Mouse (Mus musculus) liver, embryonic 16.5 days (tissue): ENCODE data around the gene Dtx3. TPM values are rescaled to one million over a fixed set of nuclear protein-coding genes. Genes with fewer than 3 reads are reported as not detected.

Experiments
- ATAC-seq: fragments of 200-750 bp; cut with Nextera tagmentation; 2 replicates; pipeline ENCODE4 v1.8.0; 2017; ENCODE audit warnings: low read depth, mild to moderate bottlenecking, moderate number of reproducible peaks, moderate library complexity
- H3K27ac ChIP-seq: fragments of 300-500 bp; sonication (generic); 2 replicates; pipeline ENCODE4 v1.5.1; 2014; ENCODE audit warnings: mild to moderate bottlenecking, low read length
- H3K27me3 ChIP-seq: fragments of 300-500 bp; sonication (generic); 2 replicates; pipeline ENCODE4 v1.6.1; 2014; ENCODE audit warnings: low read depth, low read length, mixed read lengths; ENCODE audit not compliant: control insufficient read depth, insufficient read depth
- H3K36me3 ChIP-seq: fragments of 300-500 bp; sonication (generic); 2 replicates; pipeline ENCODE4 v1.6.1; 2014; ENCODE audit warnings: mild to moderate bottlenecking; ENCODE audit not compliant: control insufficient read depth, insufficient read depth
- H3K4me1 ChIP-seq: fragments of 300-500 bp; sonication (generic); 2 replicates; pipeline ENCODE4 v1.6.1; 2014; ENCODE audit warnings: low read depth, low read length, mixed read lengths; ENCODE audit not compliant: control insufficient read depth
- H3K4me2 ChIP-seq: fragments of 300-500 bp; sonication (generic); 2 replicates; pipeline ENCODE4 v1.6.1; 2014; ENCODE audit warnings: low read depth, low read length, mixed read lengths
- H3K4me3 ChIP-seq: fragments of 300-500 bp; sonication (generic); 2 replicates; pipeline ENCODE4 v1.5.1; 2014; ENCODE audit warnings: low read depth, mild to moderate bottlenecking, low read length
- H3K9ac ChIP-seq: fragments of 300-500 bp; sonication (generic); 2 replicates; pipeline ENCODE4 v1.6.1; 2014; ENCODE audit warnings: low read depth, low read length
- H3K9me3 ChIP-seq: fragments of 300-500 bp; sonication (generic); replicated peaks from 2 replicates; pipeline ENCODE4 v1.6.1; 2016; ENCODE audit warnings: low read length; ENCODE audit not compliant: control insufficient read depth
- WGBS: fragments of 180-500 bp; shearing (Covaris S2); extraction: QIAGEN DNeasy Blood & Tissue Kit; methylation state at CpG from one replicate; pipeline ENCODE4 v1.1.7; 2014; ENCODE audit not compliant: insufficient replicate concordance; 5-methylcytosine and 5-hydroxymethylcytosine counted together
- polyA plus RNA-seq: library from polyadenylated mRNA; unstranded; fragments of >200 nt; fragmentation: Nextera tagmentation; extraction: Ambion mirVana; gene quantifications from 2 replicates; pipeline ENCODE4 v1.2.1, GENCODE M21; 2015

Dtx3 gene
- polyA plus RNA-seq, 1 experiment from 2014 or later = 14.8 TPM

DNA sequence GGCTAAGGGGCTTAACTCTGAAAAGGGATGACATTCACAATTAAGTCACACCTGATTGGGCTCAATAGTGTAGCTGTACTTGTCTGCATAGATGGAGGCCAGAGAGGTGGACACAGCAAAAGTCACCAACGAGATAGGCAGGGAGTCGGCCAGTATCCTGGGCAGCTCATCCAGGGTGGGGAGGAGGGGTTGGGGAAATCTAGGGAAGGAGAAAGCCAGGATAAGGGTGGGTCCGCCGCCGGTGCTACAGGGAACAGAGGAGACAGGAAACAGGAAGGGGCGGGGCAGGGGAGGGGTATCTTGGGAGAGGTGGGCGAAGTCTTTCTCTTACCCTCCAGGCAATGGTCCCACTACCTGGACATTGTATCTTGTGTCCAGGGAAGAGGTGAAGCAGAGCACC lies 18.8 kb downstream of the Dtx3 start:
- 6% methylated on average over 7 of the region's 7 CpGs for WGBS
- H3K27ac ChIP-seq = no peak overlapping the region
- peaks cover 21% of the 10 kb centered on the region for H3K4me1 ChIP-seq
- H3K4me2 ChIP-seq = peak overlapping the region; percentile 54; the same call in 1 of the 2 replicates
- ATAC-seq = no peak
- H3K4me3 ChIP-seq = 0 out of 2 replicates have a peak overlapping the region, but pooled peaks have one; percentile 18
- no peak overlapping the region for H3K9ac ChIP-seq
- peaks cover 2% of the 10 kb centered on the region; the same call in 1 of the 2 replicates for H3K36me3 ChIP-seq
- H3K27me3 ChIP-seq = peaks cover 57% of the 10 kb centered on the region
- no peaks in the 10 kb centered on the region for H3K9me3 ChIP-seq

DNA sequence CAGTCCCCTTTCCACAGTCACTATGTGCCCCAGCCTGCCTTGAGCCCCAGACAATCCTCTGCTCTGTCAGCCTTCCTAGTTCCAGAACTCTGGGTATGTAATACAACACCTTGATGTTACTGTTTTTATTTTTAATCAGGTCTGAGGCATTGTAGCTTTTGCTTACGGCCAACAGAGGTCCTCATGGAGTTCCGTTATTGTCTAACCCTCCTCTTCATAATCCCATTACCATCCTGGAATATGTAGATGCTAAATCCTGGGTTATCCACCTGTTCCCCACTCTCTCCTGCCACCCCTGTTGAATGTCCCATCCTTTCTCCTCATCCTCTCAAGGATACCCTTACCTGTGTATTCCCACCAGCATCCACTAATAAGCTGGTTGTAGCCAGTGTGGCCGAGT lies 19.3 kb downstream of the Dtx3 start:
- no peak overlapping the region for H3K4me2 ChIP-seq
- no peak overlapping the region for H3K9ac ChIP-seq
- no peak overlapping the region for H3K4me3 ChIP-seq
- no peak for ATAC-seq
- H3K27me3 ChIP-seq = peaks cover 54% of the 10 kb centered on the region
- 30% methylated on average over 3 of the region's 3 CpGs for WGBS
- no peak overlapping the region for H3K27ac ChIP-seq
- peaks cover 21% of the 10 kb centered on the region for H3K4me1 ChIP-seq
- peaks cover 4% of the 10 kb centered on the region; the same call in 1 of the 2 replicates for H3K36me3 ChIP-seq
- no peaks in the 10 kb centered on the region for H3K9me3 ChIP-seq

DNA sequence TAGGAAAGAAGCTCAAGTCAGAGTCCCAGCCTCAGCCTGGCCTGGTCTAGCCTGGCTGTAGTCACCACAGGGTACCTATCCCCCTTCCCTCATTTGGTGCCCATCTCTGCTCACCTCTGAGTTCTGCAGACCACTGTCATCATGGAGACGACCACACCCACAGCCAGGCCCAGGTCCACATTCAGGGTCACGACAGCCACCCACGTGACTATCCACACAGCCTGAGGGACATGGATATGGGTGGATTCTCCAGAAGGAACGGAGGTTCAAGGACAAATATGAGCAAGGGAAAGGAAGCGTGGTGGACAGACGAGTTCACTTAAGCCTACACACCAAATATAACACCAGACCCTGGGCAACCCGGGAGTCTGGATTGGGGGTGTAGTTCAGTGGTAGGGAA lies 21.4 kb downstream of the Dtx3 start:
- no peak overlapping the region for H3K4me2 ChIP-seq
- peaks cover 43% of the 10 kb centered on the region for H3K27me3 ChIP-seq
- H3K9me3 ChIP-seq = no peaks in the 10 kb centered on the region
- ATAC-seq = no peak
- 64% methylated on average over 7 of the region's 7 CpGs for WGBS
- no peak overlapping the region for H3K27ac ChIP-seq
- peaks cover 38% of the 10 kb centered on the region for H3K4me1 ChIP-seq
- H3K4me3 ChIP-seq = no peak overlapping the region
- no peak overlapping the region for H3K9ac ChIP-seq
- H3K36me3 ChIP-seq = peaks cover 4% of the 10 kb centered on the region; the same call in 1 of the 2 replicates

DNA sequence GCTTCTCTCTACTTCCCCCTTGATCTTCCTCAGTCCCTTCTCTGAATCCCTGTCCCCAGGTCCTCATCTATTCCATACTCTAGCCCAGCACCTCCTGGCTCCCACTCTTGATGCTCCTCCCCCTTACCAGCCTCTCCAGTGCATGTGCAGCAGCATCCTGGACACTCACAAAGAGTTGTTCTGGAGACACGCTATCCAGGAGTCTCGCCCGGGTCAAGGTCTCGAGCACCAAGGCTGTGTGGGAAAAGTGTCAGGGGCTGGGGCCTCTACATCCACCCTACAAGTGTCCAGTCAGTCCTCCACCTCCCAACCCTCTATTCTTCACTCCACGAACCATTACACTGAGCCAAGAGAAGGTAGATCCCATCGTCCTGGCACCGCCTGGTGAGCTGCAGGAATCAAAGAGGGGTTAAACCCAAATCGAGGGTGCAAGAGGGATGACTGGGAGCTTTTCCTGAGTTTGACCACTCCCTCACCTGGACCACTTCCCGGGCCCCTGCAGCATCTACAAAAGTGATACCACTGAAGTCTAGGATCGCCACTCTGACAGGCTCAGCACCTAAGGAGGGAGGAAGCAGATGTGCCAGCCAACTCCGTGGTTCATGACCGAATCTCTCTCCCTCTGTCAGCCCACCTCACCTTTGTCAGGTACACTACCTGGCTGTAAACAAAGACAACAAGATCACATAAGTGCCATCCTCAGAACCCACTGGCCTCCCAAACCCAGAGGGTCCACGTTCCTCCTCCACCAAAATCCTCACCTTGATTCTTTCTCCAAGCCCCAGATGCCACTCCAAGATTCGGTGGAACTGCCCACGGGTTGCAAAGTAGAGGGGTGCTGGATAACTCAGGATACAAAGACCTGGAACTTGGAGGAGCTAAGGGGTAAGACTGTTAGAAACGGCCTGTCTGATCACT lies 22.1 kb downstream of the Dtx3 start:
- 62% methylated on average over 16 of the region's 16 CpGs for WGBS
- Histone ChIP-seq H3K27ac (no peak overlapping the region), H3K9me3 (no peaks in the 10 kb centered on the region), H3K4me3 (no peak overlapping the region), H3K4me2 (no peak overlapping the region), H3K4me1 (peaks cover 34% of the 10 kb centered on the region), H3K9ac (no peak overlapping the region), H3K27me3 (peaks cover 35% of the 10 kb centered on the region), H3K36me3 (peaks cover 4% of the 10 kb centered on the region; the same call in 1 of the 2 replicates)
- ATAC-seq = no peak

DNA sequence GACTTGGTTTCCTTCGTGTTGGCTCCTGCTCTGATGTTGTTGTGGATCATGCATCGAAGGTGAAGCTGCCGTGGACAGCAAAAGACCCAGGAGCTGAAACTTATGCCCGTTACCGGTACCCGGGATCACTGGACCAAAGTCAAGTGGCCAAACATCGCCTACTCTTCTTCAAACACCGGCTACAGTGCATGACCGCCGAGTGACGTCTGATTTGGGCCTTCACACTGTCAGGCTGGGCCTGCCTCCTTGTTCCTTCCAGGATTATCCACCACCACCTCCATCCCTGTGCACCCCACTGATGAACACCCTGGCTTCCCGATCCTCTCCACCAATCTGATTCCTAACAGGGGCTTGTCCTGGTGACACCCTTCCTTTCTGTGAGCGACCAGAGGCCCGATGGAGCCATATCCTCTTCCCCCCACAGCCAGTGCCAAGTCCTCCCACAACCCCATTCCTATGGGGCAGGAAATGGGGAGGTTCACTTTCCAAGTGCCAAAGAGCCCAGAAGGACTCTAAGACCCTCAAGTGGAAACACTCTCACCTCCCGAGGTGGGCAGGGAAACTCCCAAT lies 23.8 kb downstream of the Dtx3 start:
- H3K4me2 ChIP-seq = no peak overlapping the region
- peaks cover 22% of the 10 kb centered on the region for H3K27me3 ChIP-seq
- ATAC-seq = no peak
- H3K4me3 ChIP-seq = no peak overlapping the region
- H3K36me3 ChIP-seq = peaks cover 4% of the 10 kb centered on the region; the same call in 1 of the 2 replicates
- no peaks in the 10 kb centered on the region for H3K9me3 ChIP-seq
- H3K9ac ChIP-seq = no peak overlapping the region
- no peak overlapping the region for H3K27ac ChIP-seq
- peaks cover 25% of the 10 kb centered on the region for H3K4me1 ChIP-seq
- WGBS = 77% methylated on average over 15 of the region's 15 CpGs

DNA sequence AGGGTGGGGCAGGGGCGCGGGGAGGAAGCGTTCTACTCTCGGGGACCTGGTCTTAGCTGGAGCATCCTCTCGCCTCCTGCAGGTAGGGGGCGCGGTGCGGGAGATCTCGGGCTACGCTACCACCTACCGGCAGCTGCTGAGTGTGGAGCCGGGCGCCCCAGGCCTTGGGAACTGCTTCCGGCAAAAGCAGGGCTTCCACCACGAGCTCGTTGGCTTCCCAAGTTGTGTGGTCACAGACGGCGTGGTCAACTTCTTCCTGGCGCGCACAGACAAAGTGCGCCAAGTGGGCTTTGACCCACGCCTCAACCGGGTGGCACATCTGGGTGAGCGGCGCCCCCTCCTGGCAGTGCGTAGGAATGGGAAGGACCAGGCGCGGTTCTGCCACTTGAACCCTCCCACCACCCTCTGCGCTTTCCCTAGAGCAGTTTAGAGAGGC lies 24.7 kb downstream of the Dtx3 start:
- peak overlapping the region; percentile 51 for H3K4me3 ChIP-seq
- 2% methylated on average over 27 of the region's 29 CpGs for WGBS
- H3K36me3 ChIP-seq = peaks cover 4% of the 10 kb centered on the region; the same call in 1 of the 2 replicates
- peak; percentile 62 for ATAC-seq
- H3K27ac ChIP-seq = no peak overlapping the region
- no peaks in the 10 kb centered on the region for H3K9me3 ChIP-seq
- peaks cover 22% of the 10 kb centered on the region for H3K27me3 ChIP-seq
- peaks cover 32% of the 10 kb centered on the region for H3K4me1 ChIP-seq
- H3K9ac ChIP-seq = peak overlapping the region; percentile 32; the same call in 1 of the 2 replicates
- H3K4me2 ChIP-seq = peak overlapping the region; percentile 74

DNA sequence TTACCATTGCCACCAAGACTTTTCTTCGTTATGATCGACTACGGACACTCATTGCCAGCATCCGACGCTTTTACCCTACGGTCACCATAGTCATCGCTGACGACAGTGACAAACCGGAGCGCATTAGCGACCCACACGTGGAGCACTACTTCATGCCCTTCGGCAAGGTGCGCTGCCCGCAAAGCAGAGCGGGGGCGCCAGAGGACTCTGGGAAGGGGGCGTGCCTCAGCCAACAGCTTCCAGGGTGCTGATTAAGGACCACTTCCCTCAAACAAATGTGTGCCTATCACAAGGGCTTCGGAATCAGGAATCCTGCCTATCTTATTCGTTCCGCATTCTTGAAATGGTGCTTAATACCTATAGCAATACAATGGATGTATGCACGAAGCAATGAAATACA lies 25.5 kb downstream of the Dtx3 start:
- Histone ChIP-seq H3K9me3 (no peaks in the 10 kb centered on the region), H3K4me2 (peak overlapping the region; percentile 74), H3K4me3 (peak overlapping the region; percentile 51), H3K4me1 (peaks cover 39% of the 10 kb centered on the region), H3K9ac (no peak overlapping the region), H3K36me3 (peaks cover 4% of the 10 kb centered on the region; the same call in 1 of the 2 replicates), H3K27ac (no peak overlapping the region), H3K27me3 (peaks cover 30% of the 10 kb centered on the region)
- ATAC-seq = no peak
- WGBS = 11% methylated on average over 22 of the region's 22 CpGs

DNA sequence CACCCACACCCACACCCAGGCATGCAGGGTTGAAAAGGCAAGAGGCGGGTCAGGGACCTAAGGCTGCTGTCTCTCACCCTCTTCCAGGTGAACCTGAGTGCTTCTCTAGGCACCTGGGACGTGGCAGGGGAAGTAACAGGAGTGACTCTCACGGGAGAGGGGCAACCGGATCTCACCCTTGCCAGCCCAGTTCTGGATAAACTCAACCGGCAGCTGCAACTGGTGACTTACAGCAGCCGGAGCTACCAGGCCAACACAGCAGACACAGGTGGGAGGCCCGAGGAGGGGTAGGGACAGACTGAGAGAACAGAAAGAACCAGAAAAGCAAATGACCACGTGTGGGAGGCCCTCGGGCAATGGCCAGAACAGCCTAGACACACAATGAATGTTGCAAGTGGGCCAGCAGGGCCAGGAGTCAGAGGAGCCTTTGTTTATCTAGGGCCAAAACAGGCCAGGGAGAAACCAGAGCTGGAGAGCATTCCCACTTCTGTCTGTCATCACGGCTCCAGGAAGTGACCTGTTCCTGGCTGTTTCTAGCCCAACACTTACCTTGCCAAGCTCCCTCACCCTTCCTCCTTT lies 27.8 kb downstream of the Dtx3 start:
- Histone ChIP-seq H3K4me2 (peak overlapping the region; percentile 98), H3K9me3 (no peaks in the 10 kb centered on the region), H3K4me1 (peaks cover 44% of the 10 kb centered on the region), H3K27ac (peak overlapping the region; percentile 70), H3K27me3 (peaks cover 32% of the 10 kb centered on the region), H3K36me3 (peaks cover 4% of the 10 kb centered on the region; the same call in 1 of the 2 replicates), H3K4me3 (peak overlapping the region; percentile 18; the same call in 1 of the 2 replicates), H3K9ac (0 out of 2 replicates have a peak overlapping the region, but pooled peaks have one; percentile 11)
- WGBS = 45% methylated on average over 10 of the region's 10 CpGs
- ATAC-seq = peak; percentile 37
